Mouse (Mus musculus) kidney, adult 2 months (tissue): ENCODE results near the gene Cpeb1. TPM values are rescaled to one million over a fixed set of nuclear protein-coding genes. Genes with fewer than 3 reads are reported as not detected.

ENCODE experiments used
- DNase-seq: peaks from one replicate; pipeline ENCODE4 v3.0.0; 2021
- H3K27ac ChIP-seq: fragments of 200-500 bp; 2 replicates; pipeline ENCODE4 v1.5.1; 2012; ENCODE audit warnings: low read depth, low read length, control low read depth, inconsistent platforms; ENCODE audit not compliant: insufficient read depth
- H3K27me3 ChIP-seq: fragments of 200-500 bp; replicated peaks from 2 replicates; pipeline ENCODE4 v1.6.1; 2012; ENCODE audit warnings: mild to moderate bottlenecking, moderate library complexity, low read length, inconsistent platforms; ENCODE audit not compliant: control insufficient read depth, insufficient read depth
- H3K36me3 ChIP-seq: fragments of 200-500 bp; 2 replicates; pipeline ENCODE4 v1.6.1; 2012; ENCODE audit warnings: mild to moderate bottlenecking, moderate library complexity, low read length, inconsistent platforms; ENCODE audit not compliant: control insufficient read depth, insufficient read depth
- H3K4me1 ChIP-seq: fragments of 200-500 bp; 2 replicates; pipeline ENCODE4 v1.6.1; 2011; ENCODE audit warnings: low read length; ENCODE audit not compliant: control insufficient read depth, insufficient read depth
- H3K4me3 ChIP-seq: fragments of 200-500 bp; 2 replicates; pipeline ENCODE4 v1.5.1; 2011; ENCODE audit warnings: mild to moderate bottlenecking, low read depth, low read length, control low read depth; ENCODE audit not compliant: insufficient read depth
- CTCF ChIP-seq: fragments of 200-500 bp; conservative IDR thresholded peaks from 2 replicates; pipeline ENCODE4 v1.5.1; 2011; ENCODE audit warnings: low read depth, mild to moderate bottlenecking, control low read depth, low read length, moderate library complexity, mixed read lengths; ENCODE audit not compliant: insufficient read depth, insufficient read length
- POLR2A ChIP-seq: fragments of 200-500 bp; IDR thresholded peaks from one replicate; pipeline ENCODE4 v1.6.1; 2011; ENCODE audit warnings: low read depth, low read length, control low read depth
- WGBS: fragments of 180-500 bp; shearing (Covaris S2); methylation state at CpG from one replicate; pipeline ENCODE4 v1.1.7; 2018; 5-methylcytosine and 5-hydroxymethylcytosine counted together
- polyA plus RNA-seq: library from polyadenylated mRNA; depleted of rRNA; stranded (reverse); fragments of >200 nt; gene quantifications from 2 replicates; pipeline ENCODE4 v1.2.3, GENCODE M21; 2012; rRNA removed

Gene Cpeb1
- 12.7 and 13.5 TPM in 2 replicates for polyA plus RNA-seq

DNA sequence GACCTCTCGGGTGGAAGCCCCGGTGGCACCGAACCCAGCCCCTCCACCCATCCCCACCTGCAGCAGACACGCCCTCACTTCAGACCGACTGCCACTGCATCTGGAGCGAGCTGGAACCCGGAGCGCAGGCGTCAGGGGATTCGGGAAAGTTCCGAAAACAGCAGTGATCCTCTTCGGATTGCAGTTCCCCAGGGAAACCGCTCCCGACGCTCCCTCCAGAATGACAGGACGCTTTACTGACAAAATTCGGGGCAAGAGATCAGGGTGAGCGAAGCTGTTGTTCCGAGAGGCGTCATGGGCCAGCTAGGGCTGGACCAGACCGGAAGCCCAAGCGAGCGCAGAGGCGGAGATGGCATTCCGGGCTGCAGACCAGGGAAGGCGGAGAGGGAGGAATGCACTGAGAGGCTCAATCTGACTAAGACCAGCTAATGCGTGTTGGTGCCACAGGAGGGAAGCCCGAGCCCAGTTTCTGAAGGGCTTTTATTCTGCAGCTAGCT, at the start of gene Cpeb1:
TSS of gene Cpeb1 (minus strand) at position 311 of the 497 bp plus-strand sequence.
- TF ChIP-seq POLR2A (no peak), CTCF (peak; percentile 53)
- peak; percentile 85 for DNase-seq
- no peak within 1 kb of the TSS for H3K27ac ChIP-seq
- WGBS, result 1% methylated on average over 28 of the region's 28 CpGs
- H3K36me3 ChIP-seq, result no peaks in the 10 kb centered on the region
- no peaks in the 10 kb centered on the region for H3K27me3 ChIP-seq
- H3K4me3 ChIP-seq, result peak within 1 kb of the TSS; percentile 52
- no peaks in the 10 kb centered on the region for H3K4me1 ChIP-seq

DNA sequence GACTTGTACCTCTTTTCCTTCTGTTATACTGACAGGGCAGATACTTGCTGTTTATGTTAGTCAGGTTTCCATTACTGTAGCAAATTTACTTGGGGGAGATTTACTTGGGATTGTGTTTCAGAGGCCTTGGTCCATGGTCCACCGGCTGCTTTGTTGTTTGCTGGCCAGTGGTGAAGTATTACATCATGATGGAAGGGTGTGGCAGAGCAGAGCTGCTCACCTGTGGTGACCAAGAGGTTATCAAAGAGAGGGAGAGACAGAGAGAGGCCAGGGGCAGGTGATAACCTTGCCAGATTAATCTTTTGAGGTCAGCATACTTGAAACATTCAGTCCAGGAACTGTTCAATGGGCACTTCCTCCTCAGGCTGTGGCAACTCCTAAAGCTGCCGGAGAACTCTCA, 45.8 kb upstream of the Cpeb1 start:
- no peak for TF ChIP-seq CTCF
- TF ChIP-seq POLR2A, result no peak
- no peak for DNase-seq
- H3K27ac ChIP-seq, result no peak overlapping the region
- H3K36me3 ChIP-seq, result no peaks in the 10 kb centered on the region
- 63% methylated on average over 2 of the region's 2 CpGs for WGBS
- no peak overlapping the region for H3K4me3 ChIP-seq
- no peaks in the 10 kb centered on the region for H3K27me3 ChIP-seq
- no peaks in the 10 kb centered on the region for H3K4me1 ChIP-seq

DNA sequence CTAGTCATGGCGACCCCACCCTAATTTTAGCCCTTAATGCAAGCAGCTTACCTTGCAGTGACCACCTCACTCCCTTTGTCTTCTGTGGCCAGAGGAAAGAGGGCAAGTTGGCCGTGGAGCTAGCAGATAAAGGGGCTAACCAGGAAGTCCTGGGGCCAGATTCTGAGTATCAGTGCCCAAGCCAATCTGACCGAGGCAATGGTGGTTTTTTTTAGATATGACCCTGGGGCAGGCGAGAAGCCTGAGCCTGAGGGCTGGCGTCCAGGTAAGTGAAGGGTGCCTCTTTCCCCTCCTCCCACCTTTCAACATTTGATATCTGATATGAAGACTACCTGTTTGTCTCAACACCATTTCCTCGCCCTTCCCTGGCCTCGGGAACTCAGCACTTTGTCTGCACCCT, 42.9 kb upstream of the Cpeb1 start, which contains the start of gene BC048679:
TSS of gene BC048679 (minus strand) at position 101 of the 400 bp plus-strand sequence.
- Histone ChIP-seq H3K36me3 (no peaks in the 10 kb centered on the region), H3K4me3 (no peak within 1 kb of the TSS), H3K27me3 (no peaks in the 10 kb centered on the region), H3K27ac (no peak within 1 kb of the TSS), H3K4me1 (no peaks in the 10 kb centered on the region)
- WGBS, result 62% methylated on average over 7 of the region's 7 CpGs
- TF ChIP-seq POLR2A (no peak), CTCF (no peak)
- DNase-seq, result no peak

DNA sequence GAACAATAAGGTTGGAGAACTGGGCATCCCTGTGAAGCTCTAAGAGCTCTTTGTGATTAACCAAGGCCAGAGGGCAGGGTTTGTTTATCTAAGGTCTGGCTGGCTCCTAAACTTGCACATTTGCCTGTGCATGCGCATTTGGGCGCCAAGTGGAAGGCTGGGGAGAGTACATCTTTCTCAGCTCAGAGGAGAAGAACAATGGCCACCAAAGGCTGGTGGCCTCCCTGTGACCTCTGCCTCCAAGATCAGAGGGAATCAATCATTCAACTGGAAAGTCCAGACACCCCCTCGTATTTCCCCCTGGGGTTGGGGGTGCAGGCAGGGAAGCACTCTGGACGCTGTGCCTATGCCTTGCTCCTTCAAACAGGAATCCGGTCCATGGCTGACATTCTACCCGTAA, 41.9 kb upstream of the Cpeb1 start:
- H3K4me3 ChIP-seq, result no peak overlapping the region
- H3K27ac ChIP-seq, result no peak overlapping the region
- H3K4me1 ChIP-seq, result no peaks in the 10 kb centered on the region
- DNase-seq, result no peak
- H3K27me3 ChIP-seq, result no peaks in the 10 kb centered on the region
- 26% methylated on average over 6 of the region's 6 CpGs for WGBS
- H3K36me3 ChIP-seq, result no peaks in the 10 kb centered on the region
- TF ChIP-seq POLR2A, result no peak
- TF ChIP-seq CTCF, result no peak

DNA sequence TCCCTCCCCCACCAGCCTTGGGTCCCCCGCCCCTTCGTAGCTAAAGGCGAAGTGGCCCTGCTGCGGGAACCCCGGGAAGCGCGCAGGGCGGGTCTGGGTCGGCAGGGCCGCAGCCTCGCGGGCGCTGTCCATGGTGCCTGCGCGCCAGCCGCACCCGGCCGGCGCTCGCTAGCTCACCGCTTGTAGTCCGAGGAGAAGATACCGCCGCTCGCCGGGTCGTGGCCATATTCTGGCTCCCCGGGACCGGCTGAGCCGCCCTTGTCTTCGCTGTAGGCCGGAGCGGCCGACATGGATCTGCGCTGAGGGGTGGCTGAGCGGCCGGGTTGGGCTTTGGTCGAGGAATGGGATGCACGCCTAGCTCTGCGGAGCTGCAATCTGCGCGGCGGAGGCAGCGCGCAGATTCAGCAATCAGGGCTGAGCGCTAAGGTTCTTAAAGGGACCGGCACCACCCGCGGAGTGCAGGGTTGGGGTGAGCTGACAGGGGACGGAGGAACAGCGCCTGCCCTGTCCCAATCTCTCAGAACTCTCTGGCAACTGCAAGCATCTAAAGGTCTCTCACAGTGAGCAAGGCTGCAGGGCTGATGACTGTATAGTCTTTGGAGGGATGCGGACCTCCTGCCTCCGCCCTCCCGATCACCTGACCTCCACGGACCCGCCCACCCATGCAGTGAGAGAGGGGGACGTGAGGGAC, 38.2 kb upstream of the Cpeb1 start, which contains the start of gene Ap3b2:
TSS of gene Ap3b2 (minus strand) at position 595 of the 691 bp plus-strand sequence.
- under 1% methylated on average over 57 of the region's 57 CpGs for WGBS
- no peak for TF ChIP-seq CTCF
- TF ChIP-seq POLR2A, result no peak
- Histone ChIP-seq H3K27me3 (no peaks in the 10 kb centered on the region), H3K27ac (no peak within 1 kb of the TSS), H3K36me3 (no peaks in the 10 kb centered on the region), H3K4me3 (peak within 1 kb of the TSS; percentile 44), H3K4me1 (no peaks in the 10 kb centered on the region)
- DNase-seq, result peak; percentile 54

DNA sequence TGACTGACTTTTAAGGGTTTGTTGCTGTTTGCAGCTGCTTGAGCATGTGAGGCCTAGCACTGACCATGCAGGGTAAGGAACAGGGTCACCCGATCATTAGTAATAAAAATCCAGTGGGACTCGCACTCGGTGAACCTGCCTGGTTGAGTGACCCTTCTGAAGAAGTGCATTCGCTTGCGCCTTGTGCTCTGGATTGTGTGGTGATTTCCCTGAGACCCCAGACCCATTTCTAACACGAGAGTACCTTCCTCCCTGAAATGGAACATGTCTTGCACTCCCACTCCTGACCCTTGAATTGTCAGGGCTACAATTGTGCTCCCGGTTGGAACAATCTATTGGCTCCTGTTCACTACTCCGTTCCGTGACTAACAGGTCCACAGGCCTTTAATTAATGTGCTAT, 37.4 kb upstream of the Cpeb1 start:
- Histone ChIP-seq H3K4me3 (no peak overlapping the region), H3K27ac (no peak overlapping the region), H3K27me3 (no peaks in the 10 kb centered on the region), H3K36me3 (no peaks in the 10 kb centered on the region), H3K4me1 (no peaks in the 10 kb centered on the region)
- TF ChIP-seq POLR2A (no peak), CTCF (no peak)
- 51% methylated on average over 9 of the region's 9 CpGs for WGBS
- DNase-seq, result no peak

DNA sequence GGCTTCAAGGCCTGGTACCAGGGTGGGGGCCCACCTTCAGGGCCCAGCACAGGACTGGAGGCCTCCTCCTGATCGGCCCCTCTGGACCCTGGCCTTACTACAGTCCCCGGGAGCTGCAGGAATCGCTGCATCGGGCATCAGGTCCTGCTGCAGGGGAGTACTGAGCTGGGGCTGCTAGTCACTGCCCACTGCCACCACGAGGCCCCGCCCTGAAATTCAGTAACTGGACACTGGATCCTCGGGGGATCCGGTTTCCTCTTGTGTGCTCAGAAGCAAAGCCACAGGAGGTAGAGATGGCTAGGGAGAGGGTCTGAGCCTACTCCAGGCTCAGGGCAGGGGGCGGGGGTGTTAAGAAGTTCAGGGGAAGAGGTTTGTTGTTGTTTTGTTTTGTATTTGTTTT, 34.4 kb upstream of the Cpeb1 start:
- no peak for TF ChIP-seq POLR2A
- no peak overlapping the region for H3K27ac ChIP-seq
- DNase-seq, result no peak
- H3K4me1 ChIP-seq, result no peaks in the 10 kb centered on the region
- H3K27me3 ChIP-seq, result no peaks in the 10 kb centered on the region
- 7% methylated on average over 9 of the region's 9 CpGs for WGBS
- no peaks in the 10 kb centered on the region for H3K36me3 ChIP-seq
- no peak overlapping the region for H3K4me3 ChIP-seq

DNA sequence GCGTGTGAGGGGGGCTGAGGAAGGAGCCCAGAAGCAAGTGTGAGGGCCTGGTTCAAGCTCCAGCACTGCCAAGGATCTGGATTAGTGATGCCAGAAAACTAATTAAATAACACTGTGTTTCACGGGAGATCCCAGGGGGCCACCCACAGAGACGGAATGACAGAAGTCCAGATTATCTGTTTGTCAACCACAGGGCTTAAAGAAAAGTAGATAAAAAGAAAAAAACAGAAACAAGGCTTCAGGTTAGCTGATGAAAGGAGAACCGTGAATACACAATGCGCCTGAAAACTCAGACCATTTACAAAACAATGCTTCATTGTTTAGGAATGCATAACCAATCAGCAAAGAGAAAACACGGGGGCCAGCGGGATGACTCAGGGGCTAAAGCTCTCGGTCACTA, 25.5 kb upstream of the Cpeb1 start:
- Histone ChIP-seq H3K27ac (no peak overlapping the region), H3K4me1 (no peaks in the 10 kb centered on the region), H3K4me3 (no peak overlapping the region), H3K36me3 (no peaks in the 10 kb centered on the region), H3K27me3 (no peaks in the 10 kb centered on the region)
- TF ChIP-seq POLR2A (no peak), CTCF (no peak)
- DNase-seq, result no peak
- WGBS, result 14% methylated on average over 8 of the region's 8 CpGs
